Mouse (Mus musculus) MEL (cell line): ENCODE measurements around the gene Irgm2.

ENCODE experiments used
- CTCF ChIP-seq, 3 experiments: IDR thresholded peaks in 2 of 3; conservative IDR thresholded peaks in 1 of 3; 2 replicates each; pipeline ENCODE4 v1.5.1; 2011 to 2012; ENCODE audit warnings: low read length in 3 of 3, low read depth in 2 of 3, mild to moderate bottlenecking in 2 of 3, improper control_type of control experiment in 1 of 3, inconsistent platforms in 1 of 3, mixed read lengths in 1 of 3, moderate library complexity in 1 of 3; ENCODE audit not compliant: control insufficient read depth in 1 of 3, insufficient read depth in 1 of 3, poor library complexity in 1 of 3, severe bottlenecking in 1 of 3
- EP300 ChIP-seq, 2 experiments: IDR thresholded peaks; 2 replicates each; pipeline ENCODE4 v1.6.1; 2011; ENCODE audit warnings: improper control_type of control experiment in 2 of 2, low read length in 2 of 2, low read depth in 1 of 2, mild to moderate bottlenecking in 1 of 2
- MAFK ChIP-seq: IDR thresholded peaks from 2 replicates; pipeline ENCODE4 v1.6.1; 2011; ENCODE audit warnings: low read depth, mild to moderate bottlenecking, low read length, improper control_type of control experiment, borderline replicate concordance
- MAX ChIP-seq: IDR thresholded peaks from 2 replicates; pipeline ENCODE4 v1.6.1; 2011; ENCODE audit warnings: low read length, improper control_type of control experiment
- MEF2A ChIP-seq: IDR thresholded peaks from 2 replicates; pipeline ENCODE4 v1.6.1; 2014; ENCODE audit warnings: low read depth, mild to moderate bottlenecking, inconsistent platforms, low read length, improper control_type of control experiment; ENCODE audit not compliant: poor library complexity, insufficient replicate concordance, severe bottlenecking; ENCODE audit errors: extremely low read depth
- POLR2A ChIP-seq, 2 experiments: IDR thresholded peaks; 2 replicates each; pipeline ENCODE4 v1.6.1; 2011 to 2012; ENCODE audit warnings: low read length in 2 of 2, mild to moderate bottlenecking in 2 of 2, control low read depth in 1 of 2, improper control_type of control experiment in 1 of 2, low read depth in 1 of 2, moderate library complexity in 1 of 2; ENCODE audit not compliant: control insufficient read depth in 1 of 2, insufficient read depth in 1 of 2, poor library complexity in 1 of 2
- TBP ChIP-seq: IDR thresholded peaks from 2 replicates; pipeline ENCODE4 v1.8.0; 2011; ENCODE audit warnings: low read depth, low read length, improper control_type of control experiment
- USF1 ChIP-seq: IDR thresholded peaks from 2 replicates; pipeline ENCODE4 v1.6.1; 2014; ENCODE audit warnings: low read depth, mild to moderate bottlenecking, inconsistent platforms, low read length, improper control_type of control experiment, moderate library complexity

DNA sequence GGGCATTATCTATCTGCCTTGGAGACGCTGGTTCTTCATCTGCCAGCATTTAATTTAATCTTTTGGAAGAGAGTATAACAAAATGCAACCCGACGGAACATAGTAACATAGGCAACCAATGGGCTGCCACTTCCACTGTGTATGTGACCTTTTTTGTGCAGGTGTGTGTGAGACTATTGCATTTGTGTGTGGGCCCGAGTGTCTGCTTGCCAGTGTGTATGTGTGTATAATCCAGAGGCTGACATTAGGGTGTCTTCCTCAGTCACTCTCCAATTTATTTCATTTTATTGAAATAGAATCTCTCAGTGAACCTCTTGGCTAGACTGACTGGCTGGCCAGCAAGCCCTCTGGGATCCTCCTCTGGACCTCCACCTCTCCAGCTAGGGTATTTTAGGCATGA, 808 bp downstream of the Irgm2 start:
- TF ChIP-seq POLR2A (IDR thresholded peaks at IDR 0.05; ENCODE audit: control insufficient read depth in 1 of 2, insufficient read depth in 1 of 2, low read depth in 1 of 2, low read length in 2 of 2, poor library complexity in 1 of 2) (no peak), EP300 (IDR thresholded peaks at IDR 0.05; ENCODE audit: low read depth in 1 of 2, low read length in 2 of 2) (no peak), TBP (no peak), MAX (no peak), CTCF (IDR thresholded peaks at IDR 0.05 in 2 of 3, conservative IDR thresholded peaks at IDR 0.05 in 1 of 3; ENCODE audit: control insufficient read depth in 1 of 3, insufficient read depth in 1 of 3, low read depth in 2 of 3, low read length in 3 of 3, poor library complexity in 1 of 3, severe bottlenecking in 1 of 3) (no peak), USF1 (no peak), MAFK (no peak), MEF2A (no peak)
